Mouse (Mus musculus) G1E-ER4 (cell line): ENCODE data around the gene Fastkd3. TPM values are rescaled to one million over a fixed set of nuclear protein-coding genes. Genes with fewer than 3 reads are reported as not detected.

Experiments
- GATA1 ChIP-seq: IDR thresholded peaks from one replicate; pipeline ENCODE4 v1.8.0; 2012; ENCODE audit warnings: low read length, inconsistent platforms
- polyA plus RNA-seq: library from polyadenylated mRNA; stranded (reverse); fragments of >175 nt; gene quantifications from 2 replicates; pipeline ENCODE4 v1.2.3, GENCODE M21; 2012

Fastkd3 gene
- polyA plus RNA-seq, 1 experiment = 2.2 TPM

GRCm38 (mm10) chr13:68597667-68598066 is 15.6 kb downstream of the Fastkd3 start:
- no peak for TF ChIP-seq GATA1

DNA sequence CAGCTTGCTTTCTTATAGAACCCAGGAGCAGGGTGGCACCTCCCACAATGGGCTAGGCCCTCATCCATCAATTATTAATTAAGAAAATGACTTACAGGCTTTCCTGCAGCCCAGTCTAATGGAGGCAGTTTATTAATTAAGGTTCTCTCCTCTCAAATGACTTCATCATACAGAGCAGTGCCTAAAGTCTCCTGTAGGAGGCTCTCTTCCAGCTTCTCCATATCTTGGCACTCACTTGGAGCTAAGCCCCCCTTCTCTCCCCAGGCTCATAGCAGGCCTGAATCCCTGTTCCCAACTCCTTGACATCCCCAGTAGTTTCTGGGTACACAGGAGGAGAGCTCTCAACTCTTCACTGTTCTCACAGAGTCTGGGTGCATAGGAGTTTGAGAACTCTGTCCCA is 16.9 kb downstream of the Fastkd3 start:
- no peak for TF ChIP-seq GATA1

DNA sequence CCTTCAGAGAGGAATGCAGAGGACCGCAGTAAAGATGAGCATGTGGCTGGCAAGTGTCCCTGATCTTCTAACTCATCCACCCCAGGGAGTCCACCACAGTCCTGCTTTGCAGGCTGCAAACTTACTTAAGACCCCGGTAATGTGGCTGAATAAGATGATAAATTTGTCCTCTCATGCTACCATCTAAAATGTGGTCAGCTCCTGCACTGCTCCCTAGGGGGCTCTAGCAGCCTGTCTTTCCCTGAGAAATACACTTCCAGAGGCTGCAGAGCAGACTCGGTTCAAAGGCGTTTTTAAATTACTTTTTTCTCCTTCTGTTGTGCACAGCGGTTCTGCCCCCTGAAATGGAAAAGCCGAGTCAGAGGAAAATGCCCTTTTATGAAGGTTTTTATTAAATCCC is 19.1 kb downstream of the Fastkd3 start:
- TF ChIP-seq GATA1 = no peak

DNA sequence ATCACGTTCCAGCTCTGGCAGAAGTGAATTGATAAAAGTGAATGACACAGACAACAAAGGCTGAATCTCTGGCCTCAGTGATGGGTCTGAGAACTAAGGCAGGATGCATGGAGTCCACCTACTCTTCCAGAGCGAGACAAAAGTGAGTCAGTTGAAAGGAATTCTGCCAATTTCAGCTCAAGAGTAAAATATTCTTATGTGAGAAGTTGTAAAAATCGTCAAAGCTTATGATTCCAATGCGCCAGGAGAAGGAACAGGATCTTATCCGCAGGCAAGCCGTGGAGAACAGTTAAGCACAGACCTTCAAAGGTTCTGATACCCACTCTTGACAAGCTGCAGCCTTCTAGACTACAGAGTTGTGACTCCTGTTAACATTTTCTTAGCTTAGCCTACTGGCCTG is 21.1 kb downstream of the Fastkd3 start:
- no peak for TF ChIP-seq GATA1

DNA sequence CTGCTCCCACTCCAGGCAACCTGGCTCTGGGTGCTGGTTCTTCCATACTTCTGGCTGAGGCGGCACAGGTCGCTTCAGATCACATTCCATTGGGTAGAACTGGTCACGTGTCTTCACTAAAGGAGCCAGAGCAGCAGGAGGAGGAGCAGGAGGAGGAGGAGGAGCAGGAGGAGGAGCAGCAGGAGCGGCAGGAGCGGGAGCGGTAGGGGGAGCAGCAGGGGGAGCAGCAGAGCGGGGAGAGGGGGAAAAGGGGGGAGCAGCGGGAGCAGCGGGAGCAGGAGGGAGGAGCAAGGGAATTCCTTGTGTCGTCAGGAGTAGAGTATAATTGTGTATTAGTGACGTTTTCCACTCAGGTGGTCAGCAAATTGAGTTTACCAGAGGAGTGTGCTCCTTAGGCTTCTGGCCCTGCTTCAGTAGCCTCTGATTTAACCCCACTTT is 23.7 kb downstream of the Fastkd3 start:
- no peak for TF ChIP-seq GATA1

- no peak for TF ChIP-seq GATA1
Measured at GRCm38 (mm10) chr13:68607652-68608405, 25.8 kb downstream of the Fastkd3 start.

- no peak for TF ChIP-seq GATA1
Measured at GRCm38 (mm10) chr13:68622792-68623191, 40.8 kb downstream of the Fastkd3 start.

- no peak for TF ChIP-seq GATA1
Measured at GRCm38 (mm10) chr13:68627041-68627440, 45.0 kb downstream of the Fastkd3 start.

Other genes starting within 250 kb of the Fastkd3 start
- 10.8 and 11.6 TPM in 2 replicates for gene Mtrr, start 85 bp upstream of the Fastkd3 start, polyA plus RNA-seq
- not detected in 2 replicates for gene 1700001L19Rik, start 15.2 kb downstream of the Fastkd3 start, polyA plus RNA-seq